Mouse (Mus musculus) embryonic facial prominence, embryonic 13.5 days (tissue): ENCODE data around the gene Cradd. TPM values are rescaled to one million over a fixed set of nuclear protein-coding genes. Genes with fewer than 3 reads are reported as not detected.

ENCODE experiments used
- ATAC-seq: fragments of 200-750 bp; cut with Nextera tagmentation; 2 replicates; pipeline ENCODE4 v1.8.0; 2017; ENCODE audit warnings: low read depth; ENCODE audit not compliant: insufficient number of reproducible peaks, insufficient read depth, low FRiP score, low TSS enrichment
- H3K27ac ChIP-seq: fragments of 300-500 bp; sonication (generic); 2 replicates; pipeline ENCODE4 v1.5.1; 2015; ENCODE audit warnings: moderate library complexity, mild to moderate bottlenecking, inconsistent platforms
- H3K27me3 ChIP-seq: fragments of 300-500 bp; sonication (generic); 2 replicates; pipeline ENCODE4 v1.6.1; 2015; ENCODE audit warnings: mild to moderate bottlenecking, inconsistent platforms
- H3K36me3 ChIP-seq: fragments of 300-500 bp; sonication (generic); 2 replicates; pipeline ENCODE4 v1.6.1; 2015; ENCODE audit warnings: mild to moderate bottlenecking, inconsistent platforms
- H3K4me1 ChIP-seq: fragments of 300-500 bp; sonication (generic); 2 replicates; pipeline ENCODE4 v1.6.1; 2015; ENCODE audit warnings: inconsistent platforms
- H3K4me2 ChIP-seq: fragments of 300-500 bp; sonication (generic); 2 replicates; pipeline ENCODE4 v1.6.1; 2015; ENCODE audit warnings: moderate library complexity, mild to moderate bottlenecking, inconsistent platforms
- H3K4me3 ChIP-seq: fragments of 300-500 bp; sonication (generic); 2 replicates; pipeline ENCODE4 v1.5.1; 2015; ENCODE audit warnings: mild to moderate bottlenecking, inconsistent platforms
- H3K9ac ChIP-seq: fragments of 300-500 bp; sonication (generic); 2 replicates; pipeline ENCODE4 v1.6.1; 2015; ENCODE audit warnings: mild to moderate bottlenecking, inconsistent platforms
- H3K9me3 ChIP-seq: fragments of 300-500 bp; sonication (generic); 2 replicates; pipeline ENCODE4 v1.6.1; 2016; ENCODE audit warnings: inconsistent platforms
- WGBS: fragments of 180-500 bp; shearing (Covaris S2); methylation state at CpG from one replicate; pipeline ENCODE4 v1.1.7; 2015; ENCODE audit warnings: mixed read lengths; 5-methylcytosine and 5-hydroxymethylcytosine counted together
- polyA plus RNA-seq: library from polyadenylated mRNA; unstranded; fragments of >200 nt; fragmentation: Nextera tagmentation; extraction: Ambion mirVana; gene quantifications from 2 replicates; pipeline ENCODE4 v1.2.1, GENCODE M21; 2015

Gene Cradd
- polyA plus RNA-seq, 1 experiment from 2014 or later = 10.4 TPM

GRCm38 (mm10) chr10:95226772-95227171 is 97.2 kb downstream of the Cradd start:
- Histone ChIP-seq H3K36me3 (no peaks in the 10 kb centered on the region), H3K4me3 (no peak overlapping the region), H3K9me3 (no peaks in the 10 kb centered on the region), H3K27me3 (no peaks in the 10 kb centered on the region), H3K9ac (no peak overlapping the region), H3K4me1 (peaks cover 19% of the 10 kb centered on the region), H3K4me2 (no peak overlapping the region), H3K27ac (no peak overlapping the region)
- 65% methylated on average over 4 of the region's 4 CpGs for whole genome bisulfite sequencing
- ATAC-seq = no peak

- Histone ChIP-seq H3K27me3 (no peaks in the 10 kb centered on the region), H3K36me3 (no peaks in the 10 kb centered on the region), H3K4me2 (no peak overlapping the region), H3K9me3 (no peaks in the 10 kb centered on the region), H3K4me1 (peaks cover 19% of the 10 kb centered on the region), H3K9ac (no peak overlapping the region), H3K27ac (no peak overlapping the region), H3K4me3 (no peak overlapping the region)
- WGBS = 41% methylated on average over 4 of the region's 4 CpGs
- no peak for ATAC-seq
These were observed 98.9 kb downstream of the Cradd start for GRCm38 (mm10) chr10:95225006-95225405.

DNA sequence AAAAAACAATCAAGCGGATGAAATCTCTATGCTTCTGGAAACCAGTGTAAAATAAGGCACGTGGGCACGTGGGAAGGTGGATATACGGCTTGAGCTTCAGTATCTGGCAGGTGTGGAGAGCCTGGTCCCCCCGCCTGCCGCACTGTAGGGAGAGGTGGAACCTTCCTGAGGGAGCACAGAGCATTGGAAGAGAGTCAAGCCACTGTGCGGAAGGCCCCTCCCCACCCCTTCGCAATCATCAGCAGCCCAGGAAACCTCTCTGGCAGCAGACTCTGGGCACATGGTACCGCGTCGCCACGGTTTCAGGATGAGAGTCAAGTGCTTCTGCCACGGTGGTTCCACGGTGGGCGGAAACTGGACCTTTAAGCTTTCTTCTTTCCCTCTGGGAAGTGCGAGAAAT is 100.7 kb downstream of the Cradd start:
- Histone ChIP-seq H3K4me2 (no peak overlapping the region), H3K9ac (no peak overlapping the region), H3K36me3 (no peaks in the 10 kb centered on the region), H3K9me3 (no peaks in the 10 kb centered on the region), H3K27me3 (no peaks in the 10 kb centered on the region), H3K27ac (no peak overlapping the region), H3K4me3 (no peak overlapping the region), H3K4me1 (peaks cover 27% of the 10 kb centered on the region)
- ATAC-seq = no peak
- WGBS = 84% methylated on average over 16 of the region's 16 CpGs

DNA sequence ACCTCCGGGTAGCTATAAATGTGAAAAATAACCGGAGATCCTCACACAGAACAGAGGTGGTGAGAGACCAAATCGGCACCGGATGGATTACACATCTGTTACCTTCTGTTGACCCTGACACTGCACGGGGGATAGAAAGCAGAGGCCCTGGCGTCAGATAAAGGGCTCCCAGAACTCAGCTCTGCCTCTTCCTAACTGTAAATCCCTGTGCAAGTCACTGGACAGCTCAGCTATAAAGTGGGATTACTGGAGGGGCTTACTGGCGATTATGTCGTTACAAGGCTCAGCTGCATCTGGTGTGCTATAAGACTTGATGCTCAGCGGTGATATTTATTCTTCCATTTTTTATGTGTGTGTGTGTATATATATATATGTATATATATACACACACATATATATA is 102.0 kb downstream of the Cradd start:
- Histone ChIP-seq H3K9me3 (no peaks in the 10 kb centered on the region), H3K27me3 (no peaks in the 10 kb centered on the region), H3K4me3 (no peak overlapping the region), H3K4me1 (peaks cover 22% of the 10 kb centered on the region), H3K9ac (no peak overlapping the region), H3K36me3 (no peaks in the 10 kb centered on the region), H3K27ac (no peak overlapping the region), H3K4me2 (no peak overlapping the region)
- ATAC-seq = no peak
- WGBS = 67% methylated on average over 9 of the region's 9 CpGs

DNA sequence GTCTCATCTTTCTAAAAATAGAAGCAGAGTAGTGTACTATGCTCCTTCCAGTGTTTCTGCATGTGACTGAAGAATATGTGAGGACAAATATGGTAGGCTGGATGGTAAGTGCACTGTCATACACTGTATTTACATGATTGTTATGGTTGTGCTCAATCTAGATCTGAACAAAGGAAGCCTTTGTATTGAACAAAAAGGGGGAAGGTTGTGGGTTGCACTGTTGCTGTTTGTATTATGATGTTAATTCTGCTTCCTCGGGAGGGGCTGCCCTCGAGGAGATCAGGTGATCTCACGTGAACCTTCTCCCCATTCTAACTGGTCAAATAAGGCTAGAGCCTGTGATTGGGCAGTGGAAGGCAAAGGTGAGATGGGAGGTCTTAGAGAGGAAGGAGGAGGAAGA is 103.4 kb downstream of the Cradd start:
- WGBS = 72% methylated on average over 3 of the region's 3 CpGs
- H3K9me3 ChIP-seq = no peaks in the 10 kb centered on the region
- H3K27ac ChIP-seq = no peak overlapping the region
- no peaks in the 10 kb centered on the region for H3K36me3 ChIP-seq
- H3K27me3 ChIP-seq = no peaks in the 10 kb centered on the region
- H3K9ac ChIP-seq = no peak overlapping the region
- H3K4me1 ChIP-seq = peaks cover 22% of the 10 kb centered on the region
- no peak overlapping the region for H3K4me2 ChIP-seq
- H3K4me3 ChIP-seq = no peak overlapping the region
- no peak for ATAC-seq

DNA sequence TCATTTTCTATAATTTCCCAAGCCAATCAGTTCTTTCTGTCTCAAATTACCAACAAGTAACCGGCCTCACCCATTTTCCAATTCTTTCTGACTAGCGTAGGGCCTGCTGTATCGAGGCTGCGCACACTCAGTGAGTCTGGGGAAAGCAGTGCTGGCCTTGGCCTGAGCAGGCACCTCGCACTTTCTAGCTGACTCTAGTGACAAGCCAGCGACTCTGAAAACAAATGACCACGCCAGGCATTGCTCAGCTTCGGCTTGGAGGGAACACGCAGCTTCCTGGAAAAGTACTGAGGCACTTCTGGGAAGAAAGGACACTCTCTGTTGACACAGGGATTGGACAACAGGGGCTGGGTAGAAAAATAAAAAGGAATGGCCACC is 105.3 kb downstream of the Cradd start:
- no peaks in the 10 kb centered on the region for H3K27me3 ChIP-seq
- no peak overlapping the region for H3K4me2 ChIP-seq
- no peak for ATAC-seq
- no peak overlapping the region for H3K4me3 ChIP-seq
- no peak overlapping the region for H3K9ac ChIP-seq
- H3K27ac ChIP-seq = 0 out of 2 replicates have a peak overlapping the region, but pooled peaks have one; percentile 40
- H3K36me3 ChIP-seq = no peaks in the 10 kb centered on the region
- no peaks in the 10 kb centered on the region for H3K9me3 ChIP-seq
- peaks cover 21% of the 10 kb centered on the region for H3K4me1 ChIP-seq
- 67% methylated on average over 9 of the region's 9 CpGs for WGBS

DNA sequence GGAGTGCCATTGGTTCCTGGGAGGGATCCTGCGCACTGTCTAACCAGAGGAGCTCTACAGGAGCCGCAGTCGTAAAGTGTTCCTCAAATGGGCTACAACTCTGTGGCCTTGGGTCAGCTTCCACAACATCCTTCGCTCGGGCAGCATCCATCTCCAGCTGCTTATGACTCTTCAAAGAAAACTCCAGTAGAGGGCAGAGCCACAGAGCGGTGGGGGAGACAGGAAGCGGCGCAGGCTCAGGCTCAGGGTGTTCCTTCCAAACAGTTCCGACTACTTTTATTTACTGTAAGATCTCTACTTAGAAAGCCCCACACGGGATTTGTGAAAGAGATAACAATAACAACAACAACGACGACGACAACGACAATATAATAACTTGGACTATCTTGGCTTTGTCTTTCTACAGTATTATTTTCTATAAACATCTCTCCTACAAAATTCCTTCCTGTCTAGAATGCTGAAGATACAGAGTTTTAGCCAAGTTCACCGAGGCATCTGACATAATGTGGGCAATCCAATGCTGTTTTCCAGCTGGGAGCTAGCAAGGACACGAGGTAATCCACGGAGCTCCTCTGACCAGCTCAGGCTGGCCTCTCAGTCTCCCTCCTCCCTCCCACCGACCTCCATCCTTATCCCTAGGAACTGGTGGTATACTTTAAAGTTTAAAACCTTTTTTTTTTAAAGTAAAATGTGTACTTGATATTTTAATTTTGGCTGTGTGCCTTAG is 105.8 kb downstream of the Cradd start:
- no peak for ATAC-seq
- Histone ChIP-seq H3K9ac (no peak overlapping the region), H3K4me1 (peaks cover 23% of the 10 kb centered on the region), H3K4me3 (no peak overlapping the region), H3K27ac (0 out of 2 replicates have a peak overlapping the region, but pooled peaks have one; percentile 14), H3K4me2 (no peak overlapping the region), H3K36me3 (no peaks in the 10 kb centered on the region), H3K9me3 (no peaks in the 10 kb centered on the region), H3K27me3 (no peaks in the 10 kb centered on the region)
- WGBS = 51% methylated on average over 18 of the region's 18 CpGs

GRCm38 (mm10) chr10:95215324-95215723 is 108.6 kb downstream of the Cradd start:
- no peaks in the 10 kb centered on the region for H3K9me3 ChIP-seq
- no peak overlapping the region for H3K4me2 ChIP-seq
- H3K27me3 ChIP-seq = no peaks in the 10 kb centered on the region
- no peak overlapping the region for H3K4me3 ChIP-seq
- H3K36me3 ChIP-seq = no peaks in the 10 kb centered on the region
- H3K4me1 ChIP-seq = peaks cover 47% of the 10 kb centered on the region
- H3K9ac ChIP-seq = no peak overlapping the region
- H3K27ac ChIP-seq = no peak overlapping the region
- ATAC-seq = no peak
- 92% methylated on average over 15 of the region's 15 CpGs for WGBS

GRCm38 (mm10) chr10:95213820-95214219 is 110.1 kb downstream of the Cradd start:
- 61% methylated on average over 9 of the region's 9 CpGs for WGBS
- ATAC-seq = no peak
- Histone ChIP-seq H3K27ac (no peak overlapping the region), H3K9me3 (no peaks in the 10 kb centered on the region), H3K4me2 (no peak overlapping the region), H3K4me1 (peaks cover 43% of the 10 kb centered on the region), H3K9ac (no peak overlapping the region), H3K4me3 (no peak overlapping the region), H3K27me3 (no peaks in the 10 kb centered on the region), H3K36me3 (no peaks in the 10 kb centered on the region)

DNA sequence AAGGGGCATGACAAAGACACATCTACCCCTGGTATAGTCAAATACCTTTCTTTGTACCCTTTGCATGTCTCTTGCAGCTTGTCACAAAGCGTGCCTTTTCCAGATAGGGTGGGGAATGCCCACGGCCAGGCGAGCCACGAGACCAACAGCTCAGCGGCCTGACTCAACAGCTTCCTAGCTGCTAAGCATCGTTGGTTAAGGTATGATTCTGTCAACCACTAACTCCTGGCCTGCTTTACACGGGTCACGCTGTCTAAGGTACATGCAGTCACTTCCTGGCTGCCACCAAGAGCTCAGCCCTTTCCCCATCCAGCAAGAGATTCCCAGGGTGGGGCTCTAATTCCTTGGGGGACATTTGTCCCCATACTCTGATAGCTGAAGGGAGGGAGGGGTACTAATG is 110.6 kb downstream of the Cradd start:
- ATAC-seq = no peak
- no peaks in the 10 kb centered on the region for H3K27me3 ChIP-seq
- H3K27ac ChIP-seq = no peak overlapping the region
- no peaks in the 10 kb centered on the region for H3K9me3 ChIP-seq
- no peak overlapping the region for H3K4me3 ChIP-seq
- peaks cover 39% of the 10 kb centered on the region for H3K4me1 ChIP-seq
- no peaks in the 10 kb centered on the region for H3K36me3 ChIP-seq
- no peak overlapping the region for H3K9ac ChIP-seq
- no peak overlapping the region for H3K4me2 ChIP-seq
- 89% methylated on average over 8 of the region's 8 CpGs for WGBS

GRCm38 (mm10) chr10:95211660-95212059 is 112.3 kb downstream of the Cradd start:
- no peaks in the 10 kb centered on the region for H3K9me3 ChIP-seq
- H3K27me3 ChIP-seq = no peaks in the 10 kb centered on the region
- no peak overlapping the region for H3K9ac ChIP-seq
- no peaks in the 10 kb centered on the region for H3K36me3 ChIP-seq
- 0 out of 2 replicates have a peak overlapping the region, but pooled peaks have one; percentile 44 for H3K27ac ChIP-seq
- H3K4me3 ChIP-seq = no peak overlapping the region
- H3K4me2 ChIP-seq = no peak overlapping the region
- 76% methylated on average over 8 of the region's 8 CpGs for WGBS
- ATAC-seq = no peak
- H3K4me1 ChIP-seq = peaks cover 34% of the 10 kb centered on the region

GRCm38 (mm10) chr10:95210664-95211372 is 113.1 kb downstream of the Cradd start:
- Histone ChIP-seq H3K27ac (no peak overlapping the region), H3K4me2 (no peak overlapping the region), H3K9ac (no peak overlapping the region), H3K4me3 (no peak overlapping the region), H3K9me3 (no peaks in the 10 kb centered on the region), H3K4me1 (peaks cover 34% of the 10 kb centered on the region), H3K36me3 (no peaks in the 10 kb centered on the region), H3K27me3 (no peaks in the 10 kb centered on the region)
- 62% methylated on average over 7 of the region's 7 CpGs for WGBS
- no peak for ATAC-seq
